Mouse (Mus musculus) testis, postnatal 14 days (tissue): ENCODE data around the gene Klhl5.
A peak's percentile ranks its signal among the peaks of the same experiment; 100 is the strongest.

Source experiments
- DNase-seq: peaks from one replicate; pipeline ENCODE4 v3.0.0; 2021; ENCODE audit warnings: low spot score

The Klhl5 gene

GRCm38 (mm10) chr5:65199346-65200128 is 92.2 kb downstream of the Klhl5 start, which contains the start of gene Wdr19:
TSS of gene Wdr19 (plus strand) at chr5:65199696.
- peak; percentile 99 for DNase-seq

GRCm38 (mm10) chr5:65204726-65205125 is 97.4 kb downstream of the Klhl5 start:
- DNase-seq, result no peak

- DNase-seq, result no peak
These were observed 106.0 kb downstream of the Klhl5 start for GRCm38 (mm10) chr5:65213321-65213720.
